Mouse (Mus musculus): ENCODE data around the gene Card14. TPM values are rescaled to one million over a fixed set of nuclear protein-coding genes. Genes with fewer than 3 reads are reported as not detected.
"Not testable (repeated sequence)": the region's sequence is repeated elsewhere in the genome, so short reads cannot be mapped to it uniquely, and the experiment has no call there.

Card14 gene
- total RNA-seq, 4 experiments from 2014 or later = 0.13 to 0.14 TPM; not detected in 2

DNA sequence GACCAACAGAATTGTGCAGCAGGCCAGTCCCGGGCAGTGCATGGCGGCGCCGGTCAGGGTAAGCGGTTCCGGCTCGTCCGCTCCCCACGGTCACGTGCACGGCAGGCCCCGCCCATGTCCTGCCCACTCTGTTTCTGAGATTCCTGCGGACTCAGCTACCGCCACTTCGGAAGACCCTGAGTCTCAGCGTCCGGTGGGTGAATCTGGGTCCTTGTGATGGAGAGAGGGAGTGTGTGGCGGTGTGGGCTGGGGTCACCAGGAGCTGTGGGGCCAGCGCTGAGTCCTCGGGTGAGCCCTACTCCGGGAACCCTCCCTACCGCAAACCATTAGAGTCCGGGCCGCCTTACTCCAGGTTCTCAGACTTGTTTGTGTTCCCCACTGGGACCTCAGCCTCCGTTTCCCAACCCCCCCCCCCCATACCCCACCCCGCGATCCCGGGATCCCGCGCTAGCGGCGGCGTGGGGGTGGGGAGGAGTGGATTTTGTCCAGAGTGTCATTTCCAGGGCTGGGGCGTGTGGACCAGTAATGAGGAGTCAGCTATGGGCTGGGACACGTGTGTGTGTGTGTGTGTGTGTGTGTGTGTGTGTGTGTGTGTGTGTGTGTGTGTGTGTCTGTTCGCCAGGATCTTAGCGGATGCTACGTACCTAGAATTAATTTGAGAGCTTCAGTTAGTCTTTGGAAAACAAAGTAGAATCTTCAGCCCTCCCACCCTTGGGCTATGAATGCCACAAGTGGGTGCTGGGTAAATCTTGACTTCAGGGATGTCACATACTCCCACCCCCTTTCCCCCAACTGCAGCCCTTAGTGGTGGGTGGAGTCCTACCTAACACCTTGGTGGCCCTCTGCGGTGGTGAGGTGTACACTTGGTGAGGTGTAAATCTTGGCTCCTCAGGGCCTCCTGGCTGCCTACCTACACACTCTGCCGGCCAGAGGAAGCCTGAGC, 48.1 kb downstream of the Card14 start, which contains the start of the genes Sgsh and Slc26a11:
Gene Sgsh, minus strand, starts transcription at position 94 of the 943 bp plus-strand sequence.
Gene Slc26a11, plus strand, starts transcription at position 115 of the 943 bp plus-strand sequence.
- peak; percentile 91 for DNase-seq (ENCODE audit: low spot score)

- no peak for DNase-seq (ENCODE audit: low spot score)
These were observed 51.5 kb downstream of the Card14 start for GRCm38 (mm10) chr11:119359089-119359488.

DNA sequence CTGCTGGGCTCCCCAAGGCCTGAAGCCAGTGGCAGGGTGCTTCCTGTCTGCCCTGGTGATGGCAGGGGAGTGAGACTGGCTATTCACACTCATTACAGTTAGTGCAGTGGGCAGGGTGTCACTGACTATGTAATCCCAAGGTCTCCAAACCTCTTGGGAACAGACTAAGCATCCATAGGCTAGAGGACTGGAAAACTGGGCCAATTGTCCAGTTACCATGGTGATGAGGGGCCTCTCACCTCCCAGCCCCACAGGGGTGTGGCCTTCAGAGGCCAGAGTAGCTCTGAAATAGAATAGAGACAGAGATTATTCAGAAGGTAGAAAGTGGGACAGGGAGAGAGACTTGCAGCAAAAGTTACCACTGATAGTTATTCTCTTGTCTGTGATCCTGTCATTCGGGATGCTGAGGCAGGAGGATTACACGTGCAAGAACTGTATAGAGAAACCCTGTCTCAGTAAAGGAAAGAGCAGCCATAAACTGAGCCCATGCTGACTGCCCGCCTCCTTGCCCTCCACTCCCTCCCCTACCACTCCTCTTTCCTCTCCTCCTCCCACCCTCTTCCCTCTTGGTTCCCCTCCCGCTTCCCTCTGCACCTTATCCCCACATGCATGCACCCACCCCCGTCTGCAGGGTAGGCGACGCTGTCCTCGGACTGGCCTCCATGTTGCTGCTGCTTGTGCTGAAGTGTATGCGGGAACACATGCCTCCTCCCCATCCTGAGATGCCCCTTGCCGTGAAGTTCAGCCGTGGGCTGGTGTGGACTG, 55.4 kb downstream of the Card14 start:
- DNase-seq (ENCODE audit: low spot score) = no peak

DNA sequence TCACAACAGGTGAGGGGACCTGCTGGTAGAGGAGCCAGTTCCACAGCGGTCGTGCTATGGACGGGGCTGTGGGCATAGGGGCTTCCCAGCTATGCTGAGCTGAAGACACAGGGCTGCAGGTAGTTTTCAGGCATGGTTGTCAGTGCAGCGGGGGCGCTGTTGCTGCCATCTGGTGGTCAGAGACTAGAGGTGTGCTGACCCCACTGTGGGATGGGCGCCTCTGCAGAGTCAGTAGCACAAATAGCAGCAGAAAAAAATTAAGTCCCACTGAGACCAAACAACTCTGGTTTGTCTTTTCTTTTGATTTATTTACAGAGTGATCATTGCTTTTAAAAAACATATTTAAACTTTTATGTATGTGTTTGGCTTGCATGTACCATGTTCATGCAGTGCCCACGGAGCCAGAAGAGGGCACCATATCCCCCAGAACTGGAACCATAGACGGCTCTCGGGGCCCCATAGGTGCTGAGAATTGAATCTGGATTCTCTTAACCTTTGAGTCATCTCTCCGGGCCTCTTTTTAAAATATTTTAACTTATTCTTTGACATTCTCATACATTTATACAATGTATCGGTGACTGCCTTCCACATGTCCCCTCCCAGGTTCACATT, 56.1 kb downstream of the Card14 start:
- peak; percentile 65 for DNase-seq (ENCODE audit: low spot score)

DNA sequence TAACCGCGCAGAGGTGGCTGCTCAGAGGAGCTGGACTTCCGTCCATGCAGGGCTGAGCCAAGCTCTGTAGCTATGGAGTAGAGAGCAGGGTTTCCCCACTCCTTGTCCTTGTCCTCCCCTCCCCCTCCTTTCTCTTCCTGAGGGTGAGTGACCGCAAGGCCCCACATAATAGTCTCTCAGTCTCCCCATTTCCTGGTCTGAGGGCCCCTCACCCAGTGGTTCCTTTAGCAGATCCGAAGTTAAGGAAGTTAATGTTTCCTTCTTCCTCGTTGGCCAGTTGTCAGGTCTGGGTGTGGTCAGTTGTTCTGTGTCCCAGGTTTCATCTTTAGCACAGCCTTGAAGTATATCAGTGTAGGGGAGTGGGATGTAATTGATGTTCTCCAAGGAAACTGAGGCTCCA, 67.9 kb downstream of the Card14 start:
- no peak for DNase-seq (ENCODE audit: low spot score)

GRCm38 (mm10) chr11:119377326-119377725, 69.8 kb downstream of the Card14 start:
- DNase-seq (ENCODE audit: low spot score) = no peak

- DNase-seq (ENCODE audit: low spot score) = no peak
These were observed 71.0 kb downstream of the Card14 start for GRCm38 (mm10) chr11:119378551-119378950.

- no peak for DNase-seq (ENCODE audit: low spot score)
These were observed 74.2 kb downstream of the Card14 start for GRCm38 (mm10) chr11:119381631-119382337.

- DNase-seq (ENCODE audit: low spot score) = no peak
These were observed 74.8 kb downstream of the Card14 start for GRCm38 (mm10) chr11:119382338-119382850.

DNA sequence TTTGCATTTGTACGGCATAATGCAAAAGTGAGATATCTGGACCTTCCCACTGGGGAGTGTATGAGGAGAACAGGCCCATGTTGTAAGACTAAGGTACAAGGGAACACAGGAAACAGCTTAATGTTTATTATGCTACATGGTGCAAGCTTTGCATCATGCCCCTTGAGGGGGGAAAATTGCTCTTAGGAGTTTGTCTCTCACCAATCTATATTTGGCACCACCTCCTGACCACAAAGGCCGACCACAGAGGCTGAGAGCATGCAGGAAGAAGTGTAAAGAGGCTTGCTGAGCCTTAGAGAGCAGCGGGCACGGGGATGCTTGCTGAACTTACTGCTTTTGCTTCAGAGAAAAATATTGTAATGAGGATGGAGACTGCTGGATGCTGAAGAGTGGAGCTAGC, 77.3 kb downstream of the Card14 start:
- no peak for DNase-seq (ENCODE audit: low spot score)

DNA sequence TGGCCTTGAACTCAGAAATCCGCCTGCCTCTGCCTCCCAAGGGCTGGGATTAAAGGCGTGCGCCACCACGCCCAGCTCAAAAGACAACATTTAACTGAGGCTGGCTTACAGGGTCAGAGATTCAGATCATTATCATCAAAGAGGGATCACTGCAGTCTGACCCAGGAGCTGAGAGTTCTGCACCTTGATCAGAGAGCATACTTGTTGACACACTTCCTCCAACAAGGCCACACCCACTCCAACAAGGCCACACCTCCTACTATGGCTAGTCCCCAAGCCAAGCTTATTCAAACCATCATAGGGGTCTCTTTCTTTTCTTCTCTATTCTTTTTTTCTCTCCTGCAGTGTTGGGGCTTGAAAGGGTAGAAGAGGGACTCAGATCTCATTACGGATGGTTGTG, 78.7 kb downstream of the Card14 start:
- no peak for DNase-seq (ENCODE audit: low spot score)

GRCm38 (mm10) chr11:119387273-119387672, 79.7 kb downstream of the Card14 start:
- not testable (repeated sequence) for DNase-seq (ENCODE audit: low spot score)

- DNase-seq (ENCODE audit: low spot score) = peak; percentile 69
These were observed 82.3 kb downstream of the Card14 start for GRCm38 (mm10) chr11:119389851-119390270.

DNA sequence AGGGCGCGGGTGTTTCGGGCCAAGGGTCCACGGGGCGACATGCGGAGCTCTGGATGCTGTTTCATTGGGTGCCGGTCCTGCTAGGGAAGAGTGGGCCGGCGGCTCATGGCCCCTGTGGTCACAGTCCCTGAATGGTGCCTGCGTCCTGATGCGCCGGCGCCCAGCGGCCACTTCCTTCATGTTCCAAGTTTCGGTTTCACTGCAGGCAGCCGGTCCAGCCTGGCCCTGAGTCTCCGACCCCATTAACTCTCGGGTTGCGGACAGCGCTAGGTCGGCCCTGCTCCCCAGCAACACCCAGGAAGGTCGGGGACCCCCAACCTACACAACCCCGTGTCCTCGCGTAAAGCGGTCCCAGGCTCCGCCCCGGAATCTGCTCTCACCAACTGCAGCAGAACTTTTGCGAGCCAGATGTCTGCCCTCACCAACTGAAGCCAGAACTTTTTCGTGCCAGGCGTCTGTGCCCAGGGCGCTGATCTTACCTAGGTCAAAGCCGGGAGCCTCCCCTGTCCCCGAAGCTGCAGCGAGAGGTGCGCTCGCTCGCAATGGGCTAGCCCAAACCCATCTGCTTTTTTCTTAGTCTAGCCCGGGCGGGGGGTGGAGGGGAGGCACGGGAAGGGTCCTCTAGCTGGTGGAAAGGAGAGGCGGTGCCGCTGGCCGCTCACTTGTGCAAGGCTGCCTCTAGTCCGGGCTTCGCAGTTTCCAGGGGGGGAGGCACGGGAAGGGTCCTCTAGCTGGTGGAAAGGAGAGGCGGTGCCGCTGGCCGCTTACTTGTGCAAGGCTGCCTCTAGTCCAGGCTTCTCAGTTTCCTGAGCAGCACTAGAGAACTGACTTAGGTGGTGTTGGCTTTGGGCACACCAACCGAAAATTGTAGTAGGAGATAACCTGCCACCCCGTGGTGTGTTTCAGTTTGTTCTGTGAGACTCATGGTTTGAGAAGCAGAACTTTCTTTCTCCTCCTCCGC, 83.0 kb downstream of the Card14 start:
- peak; percentile 81 for DNase-seq (ENCODE audit: low spot score)

DNA sequence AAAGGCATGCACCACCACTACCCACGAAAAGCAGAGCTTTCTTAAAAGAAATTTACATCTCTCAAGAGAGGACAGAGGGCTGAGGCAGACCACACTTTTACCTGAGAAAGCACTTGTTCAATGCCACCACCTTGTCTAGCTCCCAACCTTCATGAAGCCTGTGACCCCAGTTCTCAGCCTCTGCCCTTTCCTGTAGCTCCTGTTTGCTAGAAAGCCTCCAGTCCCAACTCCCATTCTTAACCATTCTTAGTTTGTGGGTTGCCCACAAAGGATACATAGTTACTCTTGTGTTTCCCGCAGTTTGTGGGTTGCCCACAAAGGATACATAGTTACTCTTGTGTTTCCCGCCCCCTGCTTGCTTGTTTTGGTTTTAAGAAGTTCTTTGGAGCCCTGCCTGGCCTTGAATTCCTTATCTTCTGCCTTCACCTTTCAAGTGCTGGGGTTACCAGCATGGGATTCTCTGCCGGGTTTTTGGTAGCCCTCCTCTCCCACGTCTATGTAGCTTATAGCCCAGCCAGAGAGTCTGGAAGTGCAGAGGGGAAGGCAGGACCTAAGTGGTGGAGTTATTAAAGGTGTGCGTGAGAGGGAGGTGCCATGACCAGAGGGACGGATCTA, 83.9 kb downstream of the Card14 start:
- DNase-seq (ENCODE audit: low spot score) = no peak

GRCm38 (mm10) chr11:119392001-119392614, 84.5 kb downstream of the Card14 start:
- no peak for DNase-seq (ENCODE audit: low spot score)

GRCm38 (mm10) chr11:119392800-119393482, 85.4 kb downstream of the Card14 start, which contains the start of gene Rnf213:
TSS of gene Rnf213 (plus strand) at chr11:119393100.
- DNase-seq (ENCODE audit: low spot score) = peak; percentile 79

- no peak for DNase-seq (ENCODE audit: low spot score)
These were observed 85.9 kb downstream of the Card14 start for GRCm38 (mm10) chr11:119393483-119393804.
